Mouse (Mus musculus): ENCODE measurements around the gene Cdk15. TPM values are rescaled to one million over a fixed set of nuclear protein-coding genes. Genes with fewer than 3 reads are reported as not detected.
A peak's percentile ranks its signal among the peaks of the same experiment; 100 is the strongest.

Gene Cdk15
- polyA plus RNA-seq, 1 experiment from 2014 or later: 0.30 TPM

- 5% methylated on average over 13 of the region's 13 CpGs for WGBS
- Histone ChIP-seq H3K4me3 (ENCODE audit: low read depth, low read length) (no peak overlapping the region), H3K9ac (ENCODE audit: low read length) (no peak overlapping the region), H3K4me2 (ENCODE audit: low read length) (0 out of 2 replicates have a peak overlapping the region, but pooled peaks have one; percentile 1), H3K36me3 (ENCODE audit: control insufficient read depth, insufficient read depth, low read length) (no peaks in the 10 kb centered on the region), H3K4me1 (ENCODE audit: control insufficient read depth, insufficient read depth, low read length) (0 out of 2 replicates have a peak, but pooled peaks cover 3% of the 10 kb centered on the region), H3K27me3 (replicated peaks; ENCODE audit: control insufficient read depth, insufficient read depth, low read length) (no peaks in the 10 kb centered on the region), H3K9me3 (replicated peaks; ENCODE audit: control insufficient read depth, low read length) (no peaks in the 10 kb centered on the region), H3K27ac (ENCODE audit: low read depth, low read length) (no peak overlapping the region)
- DNase-seq (ENCODE audit: low spot score): no peak
- ATAC-seq: peak; percentile 42; the same call in 1 of the 2 replicates
Measured at GRCm38 (mm10) chr1:59376021-59376548, 119.4 kb downstream of the Cdk15 start.

DNA sequence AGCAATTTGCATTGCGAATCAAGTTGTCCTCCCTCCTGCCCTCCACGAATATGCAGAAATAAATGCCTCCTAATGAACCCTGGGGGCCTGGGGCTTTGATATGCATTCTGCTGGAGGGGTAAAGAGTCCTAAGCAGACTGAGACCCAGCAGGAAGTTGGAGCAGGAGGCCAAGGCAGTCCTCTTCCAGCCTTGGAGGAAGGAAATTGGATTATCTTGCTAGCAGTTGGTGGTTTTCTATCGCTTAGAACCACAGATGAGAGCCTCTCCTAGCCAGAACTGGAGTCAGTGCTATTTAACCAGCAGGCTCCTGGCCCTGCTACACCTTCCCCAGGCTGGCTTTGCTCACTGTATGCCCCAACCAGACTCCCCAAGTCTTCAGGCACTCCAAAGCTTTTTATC lies 119.9 kb downstream of the Cdk15 start:
- H3K27me3 ChIP-seq (replicated peaks; ENCODE audit: control insufficient read depth, insufficient read depth, low read length): no peaks in the 10 kb centered on the region
- no peak overlapping the region for H3K9ac ChIP-seq (ENCODE audit: low read length)
- DNase-seq (ENCODE audit: low spot score) (peak; percentile 55), ATAC-seq (peak; percentile 32; the same call in 1 of the 2 replicates)
- 0 out of 2 replicates have a peak, but pooled peaks cover 3% of the 10 kb centered on the region for H3K4me1 ChIP-seq (ENCODE audit: control insufficient read depth, insufficient read depth, low read length)
- no peak overlapping the region for H3K27ac ChIP-seq (ENCODE audit: low read depth, low read length)
- 0 out of 2 replicates have a peak overlapping the region, but pooled peaks have one; percentile 1 for H3K4me2 ChIP-seq (ENCODE audit: low read length)
- no peaks in the 10 kb centered on the region for H3K9me3 ChIP-seq (replicated peaks; ENCODE audit: control insufficient read depth, low read length)
- WGBS: 5% methylated on average over 3 of the region's 3 CpGs
- H3K36me3 ChIP-seq (ENCODE audit: control insufficient read depth, insufficient read depth, low read length): no peaks in the 10 kb centered on the region
- H3K4me3 ChIP-seq (ENCODE audit: low read depth, low read length): no peak overlapping the region

- Histone ChIP-seq H3K9me3 (replicated peaks; ENCODE audit: control insufficient read depth, low read length) (no peaks in the 10 kb centered on the region), H3K4me1 (ENCODE audit: control insufficient read depth, insufficient read depth, low read length) (0 out of 2 replicates have a peak, but pooled peaks cover 3% of the 10 kb centered on the region), H3K36me3 (ENCODE audit: control insufficient read depth, insufficient read depth, low read length) (no peaks in the 10 kb centered on the region), H3K4me3 (ENCODE audit: low read depth, low read length) (no peak overlapping the region), H3K27me3 (replicated peaks; ENCODE audit: control insufficient read depth, insufficient read depth, low read length) (no peaks in the 10 kb centered on the region), H3K9ac (ENCODE audit: low read length) (no peak overlapping the region), H3K27ac (ENCODE audit: low read depth, low read length) (no peak overlapping the region), H3K4me2 (ENCODE audit: low read length) (no peak overlapping the region)
- DNase-seq (ENCODE audit: low spot score) (no peak), ATAC-seq (no peak)
- WGBS: 83% methylated on average over 9 of the region's 9 CpGs
Measured at GRCm38 (mm10) chr1:59377312-59377711, 120.6 kb downstream of the Cdk15 start.

GRCm38 (mm10) chr1:59380926-59381325 lies 124.2 kb downstream of the Cdk15 start:
- no peak for DNase-seq (ENCODE audit: low spot score)
- Histone ChIP-seq H3K36me3 (ENCODE audit: control insufficient read depth, insufficient read depth, low read length) (no peaks in the 10 kb centered on the region), H3K4me2 (ENCODE audit: low read length) (no peak overlapping the region), H3K9me3 (replicated peaks; ENCODE audit: control insufficient read depth, low read length) (no peaks in the 10 kb centered on the region), H3K4me1 (ENCODE audit: control insufficient read depth, insufficient read depth, low read length) (0 out of 2 replicates have a peak, but pooled peaks cover 3% of the 10 kb centered on the region), H3K27ac (ENCODE audit: low read depth, low read length) (no peak overlapping the region), H3K27me3 (replicated peaks; ENCODE audit: control insufficient read depth, insufficient read depth, low read length) (no peaks in the 10 kb centered on the region), H3K9ac (ENCODE audit: low read length) (no peak overlapping the region), H3K4me3 (ENCODE audit: low read depth, low read length) (no peak overlapping the region)
- no peak for ATAC-seq
- 69% methylated on average over 10 of the region's 10 CpGs for WGBS

- ATAC-seq (no peak), DNase-seq (ENCODE audit: low spot score) (no peak)
- Histone ChIP-seq H3K9ac (ENCODE audit: low read length) (no peak overlapping the region), H3K36me3 (ENCODE audit: control insufficient read depth, insufficient read depth, low read length) (no peaks in the 10 kb centered on the region), H3K27me3 (replicated peaks; ENCODE audit: control insufficient read depth, insufficient read depth, low read length) (no peaks in the 10 kb centered on the region), H3K4me1 (ENCODE audit: control insufficient read depth, insufficient read depth, low read length) (0 out of 2 replicates have a peak, but pooled peaks cover under 1% of the 10 kb centered on the region), H3K4me3 (ENCODE audit: low read depth, low read length) (no peak overlapping the region), H3K4me2 (ENCODE audit: low read length) (no peak overlapping the region), H3K9me3 (replicated peaks; ENCODE audit: control insufficient read depth, low read length) (no peaks in the 10 kb centered on the region), H3K27ac (ENCODE audit: low read depth, low read length) (no peak overlapping the region)
- WGBS: 65% methylated on average over 7 of the region's 7 CpGs
Measured at GRCm38 (mm10) chr1:59381483-59381882, 124.8 kb downstream of the Cdk15 start.

DNA sequence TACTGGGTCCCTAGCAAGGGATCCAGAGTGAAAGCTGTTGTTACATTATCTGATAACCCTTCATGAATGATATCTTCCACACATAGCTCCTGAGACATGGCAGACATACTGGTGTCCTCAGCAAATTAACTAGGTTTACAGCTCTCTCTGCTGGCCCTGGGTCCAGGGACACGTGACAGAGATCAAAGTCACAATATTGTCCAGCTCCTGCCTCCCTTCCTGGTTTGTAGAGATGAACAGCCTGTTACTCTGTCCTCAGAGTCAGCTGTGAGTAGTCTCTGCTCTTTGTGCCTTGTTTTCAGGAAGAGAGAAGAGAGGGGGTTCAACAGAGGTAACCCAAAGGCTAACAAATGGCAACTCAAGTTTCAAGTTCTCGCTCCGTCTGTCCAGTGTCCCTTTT lies 125.8 kb downstream of the Cdk15 start:
- Histone ChIP-seq H3K27me3 (replicated peaks; ENCODE audit: control insufficient read depth, insufficient read depth, low read length) (no peaks in the 10 kb centered on the region), H3K27ac (ENCODE audit: low read depth, low read length) (no peak overlapping the region), H3K36me3 (ENCODE audit: control insufficient read depth, insufficient read depth, low read length) (no peaks in the 10 kb centered on the region), H3K9ac (ENCODE audit: low read length) (no peak overlapping the region), H3K9me3 (replicated peaks; ENCODE audit: control insufficient read depth, low read length) (no peaks in the 10 kb centered on the region), H3K4me3 (ENCODE audit: low read depth, low read length) (no peak overlapping the region), H3K4me2 (ENCODE audit: low read length) (no peak overlapping the region), H3K4me1 (ENCODE audit: control insufficient read depth, insufficient read depth, low read length) (peaks cover under 1% of the 10 kb centered on the region; the same call in 1 of the 2 replicates)
- no peak for DNase-seq (ENCODE audit: low spot score)
- 93% methylated on average over 3 of the region's 3 CpGs for WGBS
- ATAC-seq: no peak

- Histone ChIP-seq H3K9me3 (replicated peaks; ENCODE audit: control insufficient read depth, low read length) (no peaks in the 10 kb centered on the region), H3K4me1 (ENCODE audit: control insufficient read depth, insufficient read depth, low read length) (peaks cover 4% of the 10 kb centered on the region; the same call in 1 of the 2 replicates), H3K36me3 (ENCODE audit: control insufficient read depth, insufficient read depth, low read length) (no peaks in the 10 kb centered on the region), H3K27ac (ENCODE audit: low read depth, low read length) (no peak overlapping the region), H3K9ac (ENCODE audit: low read length) (no peak overlapping the region), H3K4me3 (ENCODE audit: low read depth, low read length) (no peak overlapping the region), H3K27me3 (replicated peaks; ENCODE audit: control insufficient read depth, insufficient read depth, low read length) (no peaks in the 10 kb centered on the region), H3K4me2 (ENCODE audit: low read length) (no peak overlapping the region)
- WGBS: 55% methylated on average over 6 of the region's 6 CpGs
- no peak for DNase-seq (ENCODE audit: low spot score)
- ATAC-seq: no peak
Measured at GRCm38 (mm10) chr1:59383049-59383610, 126.4 kb downstream of the Cdk15 start.

DNA sequence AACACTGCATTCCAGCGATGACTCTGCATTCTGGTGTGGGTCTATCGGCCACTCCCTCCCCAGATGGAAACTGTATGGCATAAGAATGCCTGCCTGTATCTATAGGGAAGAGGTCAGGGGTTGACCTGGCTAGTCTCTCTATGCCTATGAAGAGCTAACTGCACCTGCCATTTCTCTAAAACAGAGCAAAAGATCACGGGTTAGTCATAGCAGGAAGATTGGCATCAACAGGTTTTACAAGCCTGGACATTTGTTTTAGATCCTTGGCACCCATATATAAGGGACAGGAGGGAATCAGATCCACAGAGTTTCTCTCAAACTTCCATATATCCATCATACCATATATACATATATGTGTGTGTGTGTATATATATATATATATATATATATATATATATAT lies 127.7 kb downstream of the Cdk15 start:
- no peak overlapping the region for H3K9ac ChIP-seq (ENCODE audit: low read length)
- DNase-seq (ENCODE audit: low spot score) (no peak), ATAC-seq (no peak)
- H3K4me1 ChIP-seq (ENCODE audit: control insufficient read depth, insufficient read depth, low read length): peaks cover 4% of the 10 kb centered on the region; the same call in 1 of the 2 replicates
- H3K4me2 ChIP-seq (ENCODE audit: low read length): no peak overlapping the region
- no peaks in the 10 kb centered on the region for H3K27me3 ChIP-seq (replicated peaks; ENCODE audit: control insufficient read depth, insufficient read depth, low read length)
- 91% methylated on average over 3 of the region's 3 CpGs for WGBS
- no peak overlapping the region for H3K27ac ChIP-seq (ENCODE audit: low read depth, low read length)
- H3K36me3 ChIP-seq (ENCODE audit: control insufficient read depth, insufficient read depth, low read length): no peaks in the 10 kb centered on the region
- H3K4me3 ChIP-seq (ENCODE audit: low read depth, low read length): no peak overlapping the region
- H3K9me3 ChIP-seq (replicated peaks; ENCODE audit: control insufficient read depth, low read length): no peaks in the 10 kb centered on the region

- no peaks in the 10 kb centered on the region for H3K27me3 ChIP-seq (replicated peaks; ENCODE audit: control insufficient read depth, insufficient read depth, low read length)
- H3K27ac ChIP-seq (ENCODE audit: low read depth, low read length): no peak overlapping the region
- no peaks in the 10 kb centered on the region for H3K9me3 ChIP-seq (replicated peaks; ENCODE audit: control insufficient read depth, low read length)
- WGBS: 81% methylated on average over 6 of the region's 6 CpGs
- no peak for DNase-seq (ENCODE audit: low spot score)
- H3K9ac ChIP-seq (ENCODE audit: low read length): no peak overlapping the region
- H3K4me2 ChIP-seq (ENCODE audit: low read length): no peak overlapping the region
- peaks cover 4% of the 10 kb centered on the region; the same call in 1 of the 2 replicates for H3K4me1 ChIP-seq (ENCODE audit: control insufficient read depth, insufficient read depth, low read length)
- no peaks in the 10 kb centered on the region for H3K36me3 ChIP-seq (ENCODE audit: control insufficient read depth, insufficient read depth, low read length)
- no peak overlapping the region for H3K4me3 ChIP-seq (ENCODE audit: low read depth, low read length)
- no peak for ATAC-seq
Measured at GRCm38 (mm10) chr1:59385641-59386040, 128.9 kb downstream of the Cdk15 start.
